Mouse (Mus musculus) adrenal gland, postnatal 4 days (tissue): ENCODE data around the gene Msh3. TPM values are rescaled to one million over a fixed set of nuclear protein-coding genes. Genes with fewer than 3 reads are reported as not detected.

Experiments used
- total RNA-seq, 2 experiments: library from RNA; stranded (reverse); gene quantifications; 2 replicates each; pipeline ENCODE4 v1.2.3; 2021

Gene Msh3
- total RNA-seq, 2 experiments from 2014 or later, result 36.5 to 39.2 TPM

Other genes with a start within 250 kb of the Msh3 start
- 1 to 10 TPM; 2.0 to 3.9 TPM for gene Rasgrf2, start 223.3 kb downstream of the Msh3 start, total RNA-seq
- gene Gm20379, start 49.0 kb downstream of the Msh3 start, total RNA-seq, result not detected
- gene Dhfr, start 277 bp downstream of the Msh3 start, total RNA-seq, result 1 to 10 TPM; 9.4 to 9.6 TPM
- under 1 TPM; 0.37 to 0.62 TPM for gene Ankrd34b, start 70.9 kb upstream of the Msh3 start, total RNA-seq
- gene Fam151b, start 129.0 kb upstream of the Msh3 start, total RNA-seq, result 1 to 10 TPM; 5.8 to 7.7 TPM
- gene Zfyve16, start 175.9 kb upstream of the Msh3 start, total RNA-seq, result 10 to 100 TPM; 24.6 to 27.5 TPM
- gene Spz1, start 221.2 kb upstream of the Msh3 start, total RNA-seq, result not detected